Mouse (Mus musculus) adrenal gland, adult (tissue): ENCODE measurements at regions not wholly inside any gene's neighbourhood (a gene's known extent, or its start where the extent isn't known, plus 50 kb on each side); places are given as distances from the start of the nearest gene placed in this dataset.
A peak's percentile ranks its signal among the peaks of the same experiment; 100 is the strongest.

Source experiments
- DNase-seq, 2 experiments: peaks; one replicate each; pipeline ENCODE4 v3.0.0; 2022 to 2023; ENCODE audit warnings: low spot score in 1 of 2; ENCODE audit not compliant: inconsistent age in 2 of 2

GRCm38 (mm10) chr10:66904552-66905367 is 191.2 kb upstream of the Jmjd1c start:
- DNase-seq: no peak

GRCm38 (mm10) chr10:66907842-66908241 is 188.1 kb upstream of the Jmjd1c start:
- DNase-seq: peak in 1 of 2 experiments; percentile 21

GRCm38 (mm10) chr10:66909204-66909889 is 186.6 kb upstream of the Jmjd1c start:
- DNase-seq: peak in 1 of 2 experiments; percentile 80

- DNase-seq: peak; percentile 73 to 93
Observed at GRCm38 (mm10) chr10:66909905-66910681, 185.8 kb upstream of the Jmjd1c start.

GRCm38 (mm10) chr10:66911261-66911911 is 184.5 kb upstream of the Jmjd1c start:
- peak; percentile 61 to 82 for DNase-seq

- no peak for DNase-seq
Observed at GRCm38 (mm10) chr10:66912440-66912839, 183.5 kb upstream of the Jmjd1c start.

- DNase-seq: peak in 1 of 2 experiments; percentile 27
Observed at GRCm38 (mm10) chr10:66913187-66913586, 182.7 kb upstream of the Jmjd1c start.

- peak in 1 of 2 experiments; percentile 44 for DNase-seq
Observed at GRCm38 (mm10) chr10:66913627-66914026, 182.3 kb upstream of the Jmjd1c start.

GRCm38 (mm10) chr10:66914288-66914975 is 181.5 kb upstream of the Jmjd1c start:
- peak; percentile 69 to 87 for DNase-seq

- no peak for DNase-seq
Observed at GRCm38 (mm10) chr10:66915801-66916200, 180.1 kb upstream of the Jmjd1c start.

- no peak for DNase-seq
Observed at GRCm38 (mm10) chr10:66917725-66918124, 178.2 kb upstream of the Jmjd1c start.

GRCm38 (mm10) chr10:66918713-66919112 is 177.2 kb upstream of the Jmjd1c start:
- DNase-seq: no peak

- peak; percentile 91 to 94 for DNase-seq
Observed at GRCm38 (mm10) chr10:66919953-66920760, 175.8 kb upstream of the Jmjd1c start.

- peak; percentile 96 to 99 for DNase-seq
Observed at GRCm38 (mm10) chr10:66920761-66921684, 174.9 kb upstream of the Jmjd1c start.

GRCm38 (mm10) chr10:66921776-66922175 is 174.1 kb upstream of the Jmjd1c start:
- DNase-seq: no peak

GRCm38 (mm10) chr10:66922314-66922713 is 173.6 kb upstream of the Jmjd1c start:
- peak in 1 of 2 experiments; percentile 65 for DNase-seq

- DNase-seq: no peak
Observed at GRCm38 (mm10) chr10:66923947-66924346, 172.0 kb upstream of the Jmjd1c start.

GRCm38 (mm10) chr10:66924418-66924817 is 171.5 kb upstream of the Jmjd1c start:
- DNase-seq: no peak
